Mouse (Mus musculus) ES-Bruce4 (cell line): ENCODE measurements around the gene Gfpt2. TPM values are rescaled to one million over a fixed set of nuclear protein-coding genes. Genes with fewer than 3 reads are reported as not detected.

ENCODE experiments used
- H3K27ac ChIP-seq: 2 replicates; pipeline ENCODE4 v1.5.1; 2012; ENCODE audit warnings: low read length, inconsistent platforms; ENCODE audit not compliant: insufficient read depth
- H3K27me3 ChIP-seq: 2 replicates; pipeline ENCODE4 v1.6.1; 2012; ENCODE audit warnings: mild to moderate bottlenecking, low read length, inconsistent platforms; ENCODE audit not compliant: control insufficient read depth, poor library complexity, insufficient read depth, severe bottlenecking
- H3K36me3 ChIP-seq: 2 replicates; pipeline ENCODE4 v1.6.1; 2012; ENCODE audit warnings: inconsistent platforms, mild to moderate bottlenecking, low read length, moderate library complexity; ENCODE audit not compliant: control insufficient read depth, poor library complexity, insufficient read depth, severe bottlenecking
- H3K4me1 ChIP-seq: one replicate; pipeline ENCODE4 v1.8.1; 2011; ENCODE audit warnings: low read length; ENCODE audit not compliant: control insufficient read depth, insufficient read depth
- H3K4me3 ChIP-seq: 2 replicates; pipeline ENCODE4 v1.5.1; 2011; ENCODE audit warnings: low read depth, mild to moderate bottlenecking, low read length
- H3K9ac ChIP-seq: 2 replicates; pipeline ENCODE4 v1.6.1; 2012; ENCODE audit warnings: low read depth, mild to moderate bottlenecking, inconsistent platforms; ENCODE audit not compliant: poor library complexity, severe bottlenecking
- H3K9me3 ChIP-seq: replicated peaks from 2 replicates; pipeline ENCODE4 v1.6.1; 2012; ENCODE audit warnings: mild to moderate bottlenecking, low read length, inconsistent platforms; ENCODE audit not compliant: control insufficient read depth, poor library complexity, insufficient read depth, severe bottlenecking
- CTCF ChIP-seq: IDR thresholded peaks from one replicate; pipeline ENCODE4 v1.8.1; 2011; ENCODE audit warnings: low read depth, low read length
- EP300 ChIP-seq: IDR thresholded peaks from 2 replicates; pipeline ENCODE4 v1.6.1; 2011; ENCODE audit warnings: low read depth, low read length; ENCODE audit not compliant: insufficient read depth
- POLR2A ChIP-seq: IDR thresholded peaks from one replicate; pipeline ENCODE4 v1.8.1; 2011; ENCODE audit warnings: low read length; ENCODE audit not compliant: insufficient read depth
- polyA plus RNA-seq: library from polyadenylated mRNA; stranded (reverse); fragments of >200 nt; gene quantifications from 2 replicates; pipeline ENCODE4 v1.2.4, GENCODE M21; 2011; ENCODE audit warnings: low read depth; ENCODE audit not compliant: missing spikeins, insufficient read depth, insufficient read length

The Gfpt2 gene
- polyA plus RNA-seq, 1 experiment = 49.1 TPM

DNA sequence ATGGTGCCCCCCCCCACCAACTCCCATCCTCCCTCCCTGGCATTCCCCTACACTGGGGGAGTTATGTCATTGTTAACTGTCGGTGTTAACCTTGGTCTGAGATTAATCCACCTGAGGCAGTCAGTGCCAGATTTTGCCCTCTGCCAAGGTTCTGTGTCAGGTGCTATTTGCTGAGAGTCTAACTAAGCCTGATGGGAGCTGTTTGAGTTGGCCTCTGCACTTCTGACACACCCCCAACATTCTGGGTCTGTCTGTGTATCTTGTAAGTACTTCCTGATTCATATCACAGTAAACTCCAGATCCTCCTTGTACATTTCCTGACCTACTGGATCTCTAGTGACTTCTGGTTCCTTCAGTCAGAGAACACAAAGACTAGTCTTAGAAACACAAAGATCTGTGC, 46.7 kb downstream of the Gfpt2 start:
- H3K36me3 ChIP-seq = peaks cover 38% of the 10 kb centered on the region
- no peak overlapping the region for H3K9ac ChIP-seq
- H3K9me3 ChIP-seq = no peaks in the 10 kb centered on the region
- H3K27ac ChIP-seq = no peak overlapping the region
- no peaks in the 10 kb centered on the region for H3K27me3 ChIP-seq
- no peak overlapping the region for H3K4me3 ChIP-seq
- no peaks in the 10 kb centered on the region for H3K4me1 ChIP-seq
- no peak for TF ChIP-seq EP300
- TF ChIP-seq CTCF = no peak
- TF ChIP-seq POLR2A = no peak

DNA sequence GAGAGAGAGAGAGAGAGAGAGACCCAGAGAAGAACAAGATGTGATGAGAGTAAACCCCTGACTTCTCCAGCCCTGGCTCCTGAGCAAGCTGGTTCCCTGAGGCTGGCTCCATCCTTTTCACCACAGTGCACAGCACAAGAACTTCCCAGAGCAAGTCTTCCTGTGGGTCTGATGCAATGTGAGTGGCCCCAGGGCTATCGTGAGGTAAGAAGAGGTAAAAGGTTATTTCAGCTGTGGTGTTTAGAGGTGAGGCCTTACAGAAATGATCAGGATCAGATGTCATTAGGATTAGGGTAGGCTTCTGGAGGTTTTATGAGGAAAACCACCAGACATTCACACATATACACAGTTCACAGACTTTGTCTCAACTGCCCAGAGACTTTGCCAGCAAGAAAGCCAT, 47.9 kb downstream of the Gfpt2 start:
- H3K9me3 ChIP-seq = no peaks in the 10 kb centered on the region
- TF ChIP-seq CTCF = no peak
- no peak for TF ChIP-seq POLR2A
- no peak for TF ChIP-seq EP300
- no peak overlapping the region for H3K9ac ChIP-seq
- H3K4me3 ChIP-seq = no peak overlapping the region
- no peak overlapping the region for H3K27ac ChIP-seq
- H3K36me3 ChIP-seq = peaks cover 29% of the 10 kb centered on the region
- no peaks in the 10 kb centered on the region for H3K4me1 ChIP-seq
- H3K27me3 ChIP-seq = no peaks in the 10 kb centered on the region

DNA sequence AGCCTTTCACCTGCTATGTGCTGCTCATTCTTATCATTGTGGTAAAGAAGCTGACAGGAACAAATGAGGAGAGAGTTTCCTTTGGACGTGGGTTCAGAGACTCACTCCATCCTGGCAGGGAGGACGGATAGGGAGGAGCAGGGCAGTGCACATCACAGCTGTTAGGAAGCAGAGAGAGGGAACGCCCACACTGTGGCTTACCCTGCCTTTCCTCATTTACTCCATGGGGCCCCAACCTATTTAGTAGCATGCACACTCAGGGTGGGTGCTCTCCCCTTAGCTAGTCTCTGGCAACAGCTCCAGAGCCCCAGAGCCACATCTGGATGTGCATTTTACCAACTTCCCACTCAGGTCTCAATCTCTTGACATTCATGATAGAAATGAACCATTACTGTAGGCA, 48.7 kb downstream of the Gfpt2 start:
- no peaks in the 10 kb centered on the region for H3K27me3 ChIP-seq
- H3K9ac ChIP-seq = no peak overlapping the region
- H3K27ac ChIP-seq = no peak overlapping the region
- no peaks in the 10 kb centered on the region for H3K9me3 ChIP-seq
- no peaks in the 10 kb centered on the region for H3K4me1 ChIP-seq
- TF ChIP-seq CTCF = no peak
- TF ChIP-seq EP300 = no peak
- no peak for TF ChIP-seq POLR2A
- peaks cover 21% of the 10 kb centered on the region for H3K36me3 ChIP-seq
- no peak overlapping the region for H3K4me3 ChIP-seq

DNA sequence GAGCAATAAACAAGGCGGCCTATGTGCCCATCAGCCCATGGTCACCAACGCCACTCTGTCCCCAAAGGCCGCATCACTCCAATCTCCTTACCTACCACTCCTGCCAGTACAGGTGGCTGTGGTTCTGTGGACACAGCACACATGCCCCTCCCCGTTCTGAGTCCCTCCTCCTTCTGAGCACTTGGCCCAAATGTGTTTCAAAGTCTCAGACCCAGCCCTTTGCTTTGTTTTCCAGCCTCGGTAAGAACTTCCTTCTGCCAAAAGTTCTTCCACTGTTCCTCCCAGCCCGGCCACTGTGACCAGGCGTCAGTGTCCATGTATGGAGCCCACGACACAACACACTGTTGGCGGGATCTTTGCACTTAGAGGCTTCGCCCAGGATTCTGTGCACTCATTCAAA, 50.3 kb downstream of the Gfpt2 start:
- H3K4me3 ChIP-seq = no peak overlapping the region
- H3K27ac ChIP-seq = no peak overlapping the region

DNA sequence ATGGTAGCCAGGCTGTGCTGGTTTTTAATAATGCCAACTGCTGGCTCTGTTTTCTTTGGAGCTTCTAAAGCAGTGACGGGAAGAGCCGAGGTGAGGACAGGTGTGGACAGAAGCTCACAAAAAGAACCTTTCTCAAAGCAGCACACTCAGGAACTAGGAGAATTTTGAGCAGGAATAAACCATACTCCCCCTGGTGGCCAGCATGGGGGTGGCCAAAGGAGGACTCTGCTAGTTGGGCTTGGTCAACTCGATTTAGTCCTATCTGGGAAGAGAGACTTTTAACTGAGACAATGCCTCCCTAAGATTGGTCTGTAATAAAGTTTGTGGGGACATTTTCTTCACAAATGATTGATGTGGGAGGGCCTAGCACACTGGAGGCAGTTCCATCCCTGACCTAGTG, 51.0 kb downstream of the Gfpt2 start:
- no peaks in the 10 kb centered on the region for H3K4me1 ChIP-seq
- no peaks in the 10 kb centered on the region for H3K27me3 ChIP-seq
- no peak for TF ChIP-seq EP300
- no peak for TF ChIP-seq POLR2A
- TF ChIP-seq CTCF = peak; percentile 65
- H3K36me3 ChIP-seq = peaks cover 5% of the 10 kb centered on the region
- H3K9me3 ChIP-seq = no peaks in the 10 kb centered on the region
- no peak overlapping the region for H3K9ac ChIP-seq
- H3K27ac ChIP-seq = no peak overlapping the region
- H3K4me3 ChIP-seq = no peak overlapping the region

More for the DNA sequence above, 50.3 kb downstream of the Gfpt2 start:
- TF ChIP-seq CTCF (no peak), EP300 (no peak), POLR2A (no peak)
- Histone ChIP-seq H3K4me1 (no peaks in the 10 kb centered on the region), H3K27me3 (no peaks in the 10 kb centered on the region), H3K36me3 (peaks cover 8% of the 10 kb centered on the region), H3K9ac (no peak overlapping the region), H3K9me3 (no peaks in the 10 kb centered on the region)

DNA sequence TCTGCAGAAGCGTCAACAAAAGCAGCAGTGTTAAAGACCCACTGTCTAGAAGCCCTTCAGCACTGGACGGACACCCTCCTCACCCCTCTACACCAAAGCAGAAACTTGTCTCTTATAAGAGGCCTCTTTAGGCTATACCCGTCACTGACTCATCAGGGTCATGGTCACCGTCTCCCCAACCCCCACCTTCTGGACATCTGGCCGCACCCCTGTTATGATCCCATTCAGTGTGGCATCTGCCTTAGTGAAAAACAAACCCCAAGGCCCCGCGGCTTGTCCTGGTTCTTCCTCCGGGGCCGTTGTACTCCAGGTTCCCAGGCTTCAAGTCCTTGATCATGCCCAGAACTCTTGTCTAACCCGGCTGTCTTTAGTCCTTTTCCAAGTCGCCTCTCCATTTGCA, 52.0 kb downstream of the Gfpt2 start:
- Histone ChIP-seq H3K27me3 (no peaks in the 10 kb centered on the region), H3K9ac (peak overlapping the region; percentile 56), H3K9me3 (no peaks in the 10 kb centered on the region), H3K27ac (peak overlapping the region; percentile 66), H3K4me3 (peak overlapping the region; percentile 55), H3K4me1 (no peaks in the 10 kb centered on the region), H3K36me3 (peaks cover 3% of the 10 kb centered on the region)
- TF ChIP-seq EP300 (no peak), CTCF (no peak), POLR2A (no peak)
